Mouse (Mus musculus) heart, postnatal 0 days (tissue): ENCODE measurements at regions not wholly inside any gene's neighbourhood (a gene's known extent, or its start where the extent isn't known, plus 50 kb on each side); places are given as distances from the start of the nearest gene placed in this dataset.

Experiments
- CTCF ChIP-seq: IDR thresholded peaks from 2 replicates; pipeline ENCODE4 v1.5.1; 2016; ENCODE audit warnings: antibody characterized with exemption, control low read depth, low read depth
- EP300 ChIP-seq: IDR thresholded peaks from 2 replicates; pipeline ENCODE4 v1.6.1; 2016; ENCODE audit warnings: antibody characterized with exemption, low read depth

- no peak for TF ChIP-seq CTCF
- TF ChIP-seq EP300: no peak
Observed at GRCm38 (mm10) chr4:44445511-44445910, 144.8 kb downstream of the Melk start.
